Mouse (Mus musculus): ENCODE data around the gene Tssk2.

Gene Tssk2

DNA sequence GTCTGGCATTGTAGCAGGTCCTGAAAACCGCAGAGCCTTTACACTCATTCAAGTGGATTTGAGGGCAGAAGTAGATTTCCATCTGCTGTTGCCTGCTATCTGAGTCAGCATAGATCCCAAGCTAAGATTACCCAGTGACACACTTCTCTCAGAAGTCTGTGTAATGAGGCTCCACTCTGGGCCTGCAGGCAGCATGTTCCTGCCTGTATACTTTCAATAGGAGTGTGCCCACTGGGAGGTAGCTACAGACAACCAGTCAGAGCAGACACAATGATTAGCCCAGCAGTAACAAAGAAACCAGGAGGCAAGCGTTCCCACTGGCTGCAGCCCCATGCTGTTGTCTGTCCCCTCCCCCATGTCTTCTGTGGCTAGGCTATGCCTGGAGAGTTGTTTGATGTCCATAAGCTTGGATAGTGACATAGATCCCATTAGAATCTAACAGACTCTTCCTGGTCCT lies 51.0 kb downstream of the Tssk2 start:
- no peak for DNase-seq

All from liver (tissue).